Mouse (Mus musculus): ENCODE data around the gene Dbn1. TPM values are rescaled to one million over a fixed set of nuclear protein-coding genes. Genes with fewer than 3 reads are reported as not detected.
"Not testable (repeated sequence)": the region's sequence is repeated elsewhere in the genome, so short reads cannot be mapped to it uniquely, and the experiment has no call there.

Dbn1 gene
- total RNA-seq, 2 experiments from 2014 or later: 2.9 TPM; not detected in 1

DNA sequence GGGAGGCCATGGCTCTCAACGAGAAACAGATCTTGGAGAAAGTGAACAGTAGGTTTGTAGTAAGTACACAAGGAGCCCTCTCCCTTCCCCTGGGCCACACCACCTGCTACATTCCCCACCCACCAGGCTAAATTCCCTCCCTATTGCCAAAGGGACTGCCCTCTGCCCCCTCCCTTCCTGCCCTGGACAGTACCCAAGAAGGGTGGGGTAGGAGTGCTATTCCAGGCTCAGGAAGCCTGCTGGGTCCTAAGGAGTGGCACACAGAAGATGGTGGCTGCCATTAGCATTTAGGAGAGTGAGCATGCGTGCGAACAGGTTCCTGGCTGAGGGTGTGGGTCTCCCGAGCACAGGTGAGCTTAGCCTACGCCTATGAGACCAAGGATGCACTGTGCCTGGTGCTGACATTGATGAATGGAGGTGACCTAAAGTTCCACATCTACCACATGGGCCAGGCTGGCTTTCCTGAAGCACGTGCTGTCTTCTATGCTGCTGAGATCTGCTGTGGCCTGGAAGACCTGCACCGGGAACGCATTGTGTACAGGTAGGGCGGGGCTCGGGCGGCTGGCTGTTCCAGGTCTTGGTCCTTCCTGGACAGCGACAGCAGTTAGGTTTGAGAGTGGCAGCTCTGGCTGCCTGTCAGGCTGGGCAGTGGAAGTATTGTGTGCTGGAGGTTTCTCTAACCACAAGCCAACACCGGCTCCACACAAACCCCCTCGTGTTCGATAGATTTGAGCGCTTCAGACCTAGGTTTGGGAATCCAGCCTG, 35.9 kb downstream of the Dbn1 start:
- ATAC-seq (ENCODE audit: poor library complexity, severe bottlenecking): no peak

DNA sequence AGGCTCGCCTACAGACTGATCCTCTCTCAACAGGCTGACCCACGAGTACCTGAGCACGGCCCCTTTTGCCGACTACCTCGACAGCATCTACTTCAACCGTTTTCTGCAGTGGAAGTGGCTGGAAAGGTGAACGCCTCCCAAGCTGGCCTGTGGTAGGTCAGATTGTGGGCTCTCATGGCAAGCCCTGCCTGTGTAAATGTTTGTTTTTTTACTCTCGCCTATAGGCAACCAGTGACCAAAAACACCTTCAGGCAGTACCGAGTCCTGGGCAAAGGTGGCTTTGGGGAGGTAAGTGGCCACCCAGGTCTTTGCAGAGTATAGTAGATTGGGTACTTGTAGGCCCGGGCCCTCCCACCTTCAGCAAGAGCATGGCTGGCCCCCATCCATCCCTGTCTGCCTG, 36.6 kb downstream of the Dbn1 start:
- no peak for ATAC-seq (ENCODE audit: poor library complexity, severe bottlenecking)

DNA sequence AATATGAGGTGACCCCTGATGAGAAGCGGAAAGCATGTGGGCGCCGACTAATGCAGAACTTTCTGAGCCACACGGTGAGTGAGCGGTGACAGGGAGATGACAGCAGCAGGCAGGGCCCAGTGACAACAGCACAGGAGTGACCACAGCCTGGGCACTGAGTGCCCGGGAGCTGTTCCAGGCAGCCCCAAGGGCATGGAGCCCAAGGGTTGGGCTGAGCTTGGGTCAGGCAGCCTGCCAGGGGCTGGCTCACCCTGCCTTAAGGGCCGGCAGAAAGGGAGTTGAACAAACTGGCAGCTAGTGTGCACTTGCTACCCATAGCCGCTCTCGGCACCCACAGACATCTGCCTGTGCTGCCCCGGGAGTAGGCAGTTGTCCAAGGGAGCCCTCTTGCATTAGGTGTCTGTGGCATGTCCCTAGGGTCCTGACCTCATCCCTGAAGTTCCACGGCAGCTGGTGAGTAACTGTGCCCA, 37.4 kb downstream of the Dbn1 start:
- ATAC-seq (ENCODE audit: poor library complexity, severe bottlenecking): no peak

DNA sequence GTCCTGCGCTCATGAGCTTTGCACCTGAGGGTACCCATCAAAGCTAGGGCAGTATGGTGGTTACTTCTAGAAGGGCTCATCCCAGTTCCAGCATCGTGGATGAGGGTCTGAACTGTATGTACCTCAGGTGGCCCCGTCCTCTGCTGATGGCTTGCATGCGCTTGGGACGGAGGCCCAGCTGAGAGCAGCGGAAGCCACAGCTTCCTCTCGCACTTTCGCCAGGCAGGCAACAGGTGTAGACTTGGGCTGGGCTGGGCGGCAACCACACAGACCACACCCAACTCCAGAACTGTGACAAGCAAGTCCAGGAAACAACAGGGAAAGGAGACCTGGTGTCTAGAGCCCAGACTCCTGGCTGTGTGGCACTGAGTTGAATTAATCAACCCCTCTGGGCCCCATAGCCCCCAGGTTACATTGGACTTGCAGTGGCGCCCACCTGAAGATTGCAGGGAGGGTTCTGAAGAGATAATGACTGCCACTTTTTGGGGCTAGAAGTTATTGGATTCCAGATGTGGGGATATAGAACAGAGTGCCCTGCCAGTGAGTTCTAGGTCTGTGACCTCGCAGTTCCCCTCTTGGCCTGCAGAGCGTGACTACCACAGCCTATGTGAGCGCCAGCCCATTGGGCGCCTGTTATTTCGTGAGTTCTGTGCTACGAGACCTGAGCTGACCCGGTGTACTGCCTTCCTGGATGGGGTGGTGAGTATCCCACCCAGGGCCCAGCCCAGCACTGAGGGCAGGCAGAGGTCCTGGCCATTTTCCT, 38.1 kb downstream of the Dbn1 start:
- peak; percentile 33 for ATAC-seq (ENCODE audit: poor library complexity, severe bottlenecking)

DNA sequence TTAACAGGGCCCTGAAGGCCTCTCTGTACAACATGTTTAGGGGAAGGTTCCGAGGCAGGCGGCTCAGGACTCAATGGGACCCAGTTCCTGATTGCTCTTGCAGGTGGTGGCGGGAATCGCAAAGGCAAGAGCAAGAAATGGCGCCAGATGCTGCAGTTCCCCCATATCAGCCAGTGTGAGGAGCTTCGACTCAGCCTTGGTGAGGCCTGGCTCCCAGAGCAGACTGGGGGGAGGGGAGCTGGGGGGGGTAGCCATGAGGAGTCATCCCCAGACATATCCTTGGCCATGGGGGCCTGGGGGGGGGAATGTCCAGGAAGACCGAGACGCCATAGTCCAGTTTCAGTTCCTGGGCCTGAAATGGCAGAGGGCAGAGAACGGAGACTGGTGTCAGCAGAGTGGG, 38.7 kb downstream of the Dbn1 start:
- no peak for ATAC-seq (ENCODE audit: poor library complexity, severe bottlenecking)

DNA sequence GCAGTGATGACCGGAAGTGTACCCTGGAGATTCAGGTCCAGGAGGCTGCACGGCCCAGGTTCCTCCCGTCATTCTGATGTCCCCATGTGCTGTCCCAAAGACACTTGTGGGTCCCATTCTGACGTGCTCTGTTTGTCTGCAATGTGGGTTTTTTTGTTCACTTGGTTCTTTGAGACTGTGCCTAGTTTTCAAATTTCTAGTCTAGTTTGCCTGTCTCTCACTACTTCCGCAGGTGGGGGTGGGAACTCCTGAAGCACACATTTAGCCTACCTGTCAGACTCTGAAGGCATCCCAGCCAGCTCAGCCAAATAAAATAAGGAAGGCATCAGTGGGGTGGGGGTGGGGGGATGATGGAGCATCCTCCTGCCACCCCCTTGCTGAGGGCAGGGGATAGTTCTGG, 39.8 kb downstream of the Dbn1 start:
- no peak for ATAC-seq (ENCODE audit: poor library complexity, severe bottlenecking)

DNA sequence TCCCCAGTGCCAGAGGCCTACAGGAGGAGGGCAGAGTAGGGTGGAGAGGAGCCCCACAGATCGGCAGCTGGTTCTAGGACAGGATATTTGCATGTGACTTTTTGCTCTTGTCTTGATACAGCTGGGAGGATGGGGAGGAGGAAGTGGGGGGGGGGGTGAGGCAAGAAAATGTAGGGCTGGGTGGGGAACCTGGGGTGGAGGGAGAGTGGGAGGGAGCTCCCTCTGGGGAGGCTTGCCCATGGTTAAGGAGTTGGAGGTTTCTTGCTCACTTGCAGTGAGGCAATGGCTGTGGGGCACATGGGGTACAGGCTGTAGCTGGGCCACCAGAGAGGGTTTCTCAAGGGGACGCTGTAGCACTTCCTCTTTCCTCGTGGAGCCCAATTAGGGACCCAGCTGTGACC, 40.4 kb downstream of the Dbn1 start:
- peak; percentile 61 for ATAC-seq (ENCODE audit: poor library complexity, severe bottlenecking)

DNA sequence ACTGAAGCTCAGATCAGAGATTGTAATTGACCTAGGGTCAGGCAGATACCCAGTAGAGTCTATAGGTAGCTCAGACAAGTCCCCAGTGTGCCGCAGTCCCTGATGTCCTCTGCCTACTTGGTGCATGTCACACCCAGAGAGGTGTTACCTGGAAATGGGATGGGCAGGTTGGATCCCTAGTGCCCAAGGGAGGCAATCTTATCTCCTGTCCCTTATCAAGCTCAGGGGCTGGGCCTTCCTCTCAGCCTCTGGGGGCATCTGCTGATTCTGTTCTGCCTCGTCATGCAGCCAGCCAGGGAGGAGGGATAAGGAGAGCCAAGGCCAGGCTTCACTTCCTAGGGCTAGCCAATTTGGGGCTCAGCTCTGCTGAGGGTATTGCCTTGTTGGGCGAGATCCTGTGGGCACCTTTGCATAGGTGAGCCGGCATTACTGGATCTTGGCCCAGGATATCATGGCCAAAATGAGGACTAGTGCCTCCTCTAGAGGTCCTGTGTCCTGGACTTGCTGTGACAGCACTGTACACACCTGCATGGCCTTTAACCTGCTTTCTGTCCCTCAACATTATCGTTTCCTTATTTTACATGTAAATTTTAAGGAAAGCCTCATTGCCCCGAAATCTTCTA, 41.3 kb downstream of the Dbn1 start:
- ATAC-seq (ENCODE audit: poor library complexity, severe bottlenecking): no peak

DNA sequence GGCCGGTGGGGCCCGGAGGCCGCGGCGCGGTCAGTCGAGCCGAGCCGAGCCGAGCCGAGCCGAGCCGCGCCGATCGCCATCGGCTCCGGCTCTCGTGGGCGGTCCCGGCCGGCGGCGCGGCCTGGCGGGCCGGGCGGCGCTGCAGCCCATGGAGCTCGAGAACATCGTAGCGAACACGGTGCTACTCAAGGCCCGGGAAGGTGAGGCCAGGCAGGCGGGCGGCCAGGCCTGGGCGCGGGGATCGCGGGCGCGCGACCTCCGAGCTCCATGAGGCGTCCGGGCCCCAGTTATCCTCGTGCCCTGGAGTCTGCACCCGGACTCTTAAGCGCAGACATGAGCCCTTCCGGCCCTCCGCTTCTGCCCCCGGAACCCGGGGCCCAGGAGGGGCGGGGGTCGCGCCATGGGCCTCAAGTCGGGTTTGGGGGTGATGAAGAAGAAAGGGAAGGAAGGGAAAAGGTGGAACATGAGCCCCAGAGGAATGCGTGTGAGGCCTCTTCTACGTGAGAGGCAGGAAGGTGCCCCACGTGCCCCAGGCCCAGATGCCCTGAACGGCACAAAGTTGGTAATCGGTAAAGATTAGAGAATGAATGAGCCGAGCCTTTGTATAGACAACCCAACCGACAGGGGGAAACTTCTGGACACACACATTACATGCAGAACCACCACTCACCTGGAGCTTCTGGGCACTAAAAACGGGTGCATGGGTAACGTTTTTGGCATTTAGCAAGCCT, 42.4 kb downstream of the Dbn1 start:
- no peak for ATAC-seq (ENCODE audit: poor library complexity, severe bottlenecking)

DNA sequence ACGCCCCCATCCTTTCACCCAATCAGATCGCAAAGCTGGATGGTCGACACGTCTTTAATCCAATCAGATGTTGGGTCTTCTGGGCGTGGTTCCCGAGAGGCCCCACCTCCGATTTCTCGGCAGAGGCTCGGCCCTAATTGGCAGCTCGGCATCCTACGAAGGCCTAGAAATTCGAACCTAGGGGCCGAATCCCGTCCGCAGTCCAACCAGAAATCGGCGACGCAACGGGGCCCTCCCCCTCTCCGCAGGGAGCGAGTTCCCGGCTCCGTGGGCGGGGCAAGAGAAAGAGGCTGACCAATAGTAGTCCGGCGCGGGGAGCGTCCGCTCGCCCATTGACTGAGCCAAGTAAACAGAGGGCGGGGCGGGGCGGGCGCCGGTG, 43.0 kb downstream of the Dbn1 start, which contains the start of gene Grk6:
Gene Grk6 (plus strand): TSS at position 136 of the 379 bp plus-strand sequence.
- peak; percentile 75 for ATAC-seq (ENCODE audit: poor library complexity, severe bottlenecking)

DNA sequence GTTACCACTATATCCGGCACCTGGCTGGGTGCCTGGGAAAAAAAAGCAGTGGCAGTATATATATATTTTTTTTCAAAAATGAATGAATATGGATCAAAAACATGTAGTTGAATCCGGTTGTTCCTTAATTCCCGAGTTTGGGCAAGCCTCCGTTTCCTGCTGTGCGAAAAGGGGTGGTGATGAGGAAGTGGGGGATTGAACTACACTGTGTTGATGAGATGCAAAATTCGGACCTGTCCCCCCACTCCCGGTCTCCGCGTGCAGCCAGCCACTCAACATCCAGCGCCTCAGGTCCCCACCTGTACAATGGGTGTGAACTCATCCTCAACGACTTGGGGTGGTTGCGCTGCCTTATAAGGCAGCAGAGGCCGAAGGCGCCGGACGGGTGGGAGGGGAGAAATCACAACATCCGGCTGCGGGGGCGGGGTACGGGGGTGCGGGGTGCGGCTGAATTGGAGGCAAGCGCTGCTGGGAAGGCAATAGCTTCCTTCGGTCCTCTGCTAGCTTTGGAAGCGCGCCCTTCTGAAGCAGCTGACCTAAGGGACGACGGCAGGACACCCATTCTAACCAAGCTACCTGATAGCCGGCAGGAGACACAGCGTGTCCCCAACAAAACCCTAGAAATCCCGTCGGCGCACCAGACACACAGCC, 43.5 kb downstream of the Dbn1 start:
- peak; percentile 28 for ATAC-seq (ENCODE audit: poor library complexity, severe bottlenecking)

DNA sequence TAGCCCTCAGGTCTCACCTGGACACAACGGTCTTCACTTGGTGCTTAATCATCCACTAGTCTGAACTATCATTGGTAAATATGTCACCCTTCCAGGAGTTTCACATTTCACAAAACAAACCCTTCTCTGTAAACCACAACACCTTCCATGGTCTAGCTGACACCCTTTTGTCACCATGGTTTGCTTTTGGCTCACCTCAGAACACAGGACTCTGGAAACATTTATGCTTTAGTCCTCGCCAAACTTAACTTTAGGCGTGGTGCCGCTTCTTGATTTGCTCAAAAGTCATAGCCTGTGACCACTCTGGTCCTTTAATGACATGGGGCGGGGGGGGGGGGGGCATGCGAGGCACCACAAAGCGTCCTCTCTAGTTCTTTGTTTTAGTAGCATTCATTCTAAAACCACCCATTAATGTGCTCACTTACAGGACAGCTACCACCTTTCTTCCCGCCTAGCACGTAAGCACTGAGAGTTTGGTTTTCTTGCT, 44.1 kb downstream of the Dbn1 start:
- ATAC-seq (ENCODE audit: poor library complexity, severe bottlenecking): no peak

DNA sequence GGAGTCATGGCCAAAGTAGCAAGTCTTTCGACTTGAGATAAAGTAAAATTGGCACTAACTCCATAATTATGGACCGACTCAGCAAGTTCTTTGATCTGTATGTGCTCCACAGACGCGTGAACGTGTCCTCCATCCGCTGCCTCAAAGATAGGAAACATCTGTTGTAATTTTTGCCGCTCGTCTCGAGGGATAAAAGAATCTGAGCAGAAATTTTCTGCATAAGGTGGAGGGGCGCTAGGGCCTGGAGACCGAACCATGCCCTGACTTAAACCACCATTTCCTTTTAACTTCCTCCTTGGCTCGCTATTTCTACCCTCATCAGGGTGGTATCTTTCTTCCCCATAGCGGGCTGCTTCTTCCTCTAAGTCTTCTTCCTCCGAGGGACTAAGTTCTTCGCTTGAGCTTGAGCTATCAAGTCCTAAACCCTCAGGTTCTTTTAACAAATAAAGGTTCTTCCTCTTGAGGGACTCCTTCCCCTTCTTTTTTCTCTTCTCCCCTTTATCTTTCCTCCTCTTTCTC, 50.7 kb downstream of the Dbn1 start:
- ATAC-seq (ENCODE audit: poor library complexity, severe bottlenecking): not testable (repeated sequence)

DNA sequence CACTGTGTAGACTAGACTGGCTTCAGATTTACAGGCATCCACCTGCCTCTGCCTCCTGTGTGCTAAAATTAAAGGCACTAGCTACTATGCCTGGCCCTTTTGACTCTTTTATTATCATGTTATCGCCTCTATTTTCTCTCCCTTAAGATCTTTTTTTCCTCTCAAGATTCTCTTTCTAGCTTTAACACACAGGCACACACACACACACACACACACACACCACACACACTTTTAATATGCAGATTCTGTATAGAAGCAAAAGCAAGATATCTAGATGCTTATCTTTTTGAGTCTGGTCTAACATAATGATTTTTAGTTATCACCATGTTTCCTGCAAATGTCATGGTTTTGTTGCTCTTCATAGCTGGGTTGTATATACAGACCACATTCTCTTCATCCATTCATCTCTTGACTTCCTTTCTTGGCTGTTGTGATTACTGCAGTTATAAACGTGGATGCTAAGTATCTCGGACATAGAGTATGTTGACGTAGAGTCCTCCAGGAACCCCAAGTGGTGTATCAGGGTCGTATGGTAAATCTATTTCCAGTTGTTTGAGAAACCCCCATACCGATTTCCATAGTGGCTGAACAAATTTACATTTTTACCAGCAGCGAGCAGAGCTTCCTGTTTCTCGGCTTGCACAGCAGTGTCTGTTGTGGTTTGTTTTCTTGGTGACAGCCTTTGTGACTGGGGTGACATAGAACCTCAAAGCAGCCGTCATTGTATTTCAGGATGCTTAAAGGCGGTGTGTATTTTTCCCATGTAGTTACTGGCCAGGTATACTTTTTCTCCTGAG, 55.8 kb downstream of the Dbn1 start:
- ATAC-seq (ENCODE audit: poor library complexity, severe bottlenecking): peak; percentile 61

DNA sequence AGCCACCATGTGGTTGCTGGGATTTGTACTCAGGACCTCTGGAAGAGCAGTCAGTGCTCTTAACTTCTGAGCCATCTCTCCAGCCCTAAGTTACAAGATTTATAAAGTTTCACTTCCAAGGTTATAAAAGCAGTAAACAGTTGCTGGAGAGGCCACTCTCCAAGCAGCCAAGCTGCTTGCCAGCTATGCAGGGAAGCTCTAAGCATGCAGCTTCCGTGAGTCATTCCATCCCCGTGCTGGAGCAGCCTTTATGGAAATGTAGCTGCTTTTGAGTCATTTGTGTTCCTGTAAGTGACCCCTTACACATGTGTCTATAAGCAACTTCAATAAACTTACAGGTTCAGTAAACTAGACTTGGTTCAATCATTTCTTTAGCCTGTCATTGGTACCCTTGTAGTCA, 57.3 kb downstream of the Dbn1 start:
- ATAC-seq (ENCODE audit: poor library complexity, severe bottlenecking): no peak

DNA sequence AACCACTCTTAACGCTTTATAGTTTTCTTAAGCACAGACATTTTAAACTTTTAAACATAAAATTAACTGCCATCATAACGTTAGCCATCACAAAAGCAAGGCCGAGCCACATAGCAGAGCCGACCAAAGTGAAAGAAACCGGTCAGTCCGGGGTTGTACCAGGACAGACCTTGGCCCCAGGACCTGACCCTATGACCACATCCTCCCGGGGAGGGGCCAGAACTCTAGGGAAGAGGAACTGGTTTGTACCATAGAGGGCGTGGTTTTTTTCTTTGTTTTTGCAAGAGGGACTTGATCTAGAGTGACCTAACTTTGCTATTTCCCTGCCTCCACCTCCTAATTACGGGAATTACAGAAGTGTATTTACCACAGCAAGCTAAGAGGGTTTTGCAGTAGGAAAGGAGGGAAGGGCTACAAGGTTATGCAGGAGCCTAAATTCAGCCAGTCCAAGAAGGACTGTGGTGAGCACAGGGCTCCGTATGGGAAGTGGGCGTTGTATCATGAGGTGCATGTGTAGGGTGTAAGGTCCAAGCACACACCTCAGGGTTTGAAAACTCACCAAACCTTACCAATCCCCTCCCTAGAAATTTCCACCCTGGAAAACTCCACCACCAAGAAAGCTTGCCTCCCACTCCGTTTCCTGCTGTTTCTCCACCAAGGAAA, 58.6 kb downstream of the Dbn1 start:
- peak; percentile 93 for ATAC-seq (ENCODE audit: poor library complexity, severe bottlenecking)

DNA sequence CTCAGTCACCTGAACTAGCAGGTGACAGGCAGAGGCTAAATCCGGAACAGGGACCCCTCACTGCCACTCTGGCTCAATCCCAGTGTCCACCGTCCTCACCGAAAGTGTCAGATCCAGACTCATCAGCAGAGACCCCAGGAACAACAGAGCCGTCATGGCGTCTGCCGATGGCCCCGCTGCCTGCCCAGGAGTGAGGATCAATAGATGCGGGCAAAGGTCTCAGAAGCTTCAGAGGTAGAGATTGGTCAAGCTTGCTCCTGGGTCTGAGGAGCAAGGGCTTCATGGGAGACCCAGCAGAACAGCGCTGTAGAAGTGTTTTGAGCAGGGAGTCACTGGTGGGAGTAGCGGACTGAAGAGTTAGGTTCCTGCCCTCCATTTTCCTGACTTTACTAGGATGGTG, 61.3 kb downstream of the Dbn1 start, which contains the start of gene F12:
Gene F12 (minus strand): TSS at position 181 of the 400 bp plus-strand sequence.
- no peak for ATAC-seq (ENCODE audit: poor library complexity, severe bottlenecking)
